Mouse (Mus musculus) cortical plate, adult 2 months (tissue): ENCODE measurements around the gene Dok7.

Experiments
- CTCF ChIP-seq: fragments of 200-500 bp; IDR thresholded peaks from 2 replicates; pipeline ENCODE4 v1.5.1; 2011; ENCODE audit warnings: mild to moderate bottlenecking, control low read depth, low read length; ENCODE audit not compliant: insufficient read depth; ENCODE audit errors: extremely low read depth
- POLR2A ChIP-seq: fragments of 200-500 bp; IDR thresholded peaks from 2 replicates; pipeline ENCODE4 v1.6.1; 2011; ENCODE audit warnings: mild to moderate bottlenecking, low read length, control low read depth; ENCODE audit not compliant: insufficient read depth; ENCODE audit errors: extremely low read depth

DNA sequence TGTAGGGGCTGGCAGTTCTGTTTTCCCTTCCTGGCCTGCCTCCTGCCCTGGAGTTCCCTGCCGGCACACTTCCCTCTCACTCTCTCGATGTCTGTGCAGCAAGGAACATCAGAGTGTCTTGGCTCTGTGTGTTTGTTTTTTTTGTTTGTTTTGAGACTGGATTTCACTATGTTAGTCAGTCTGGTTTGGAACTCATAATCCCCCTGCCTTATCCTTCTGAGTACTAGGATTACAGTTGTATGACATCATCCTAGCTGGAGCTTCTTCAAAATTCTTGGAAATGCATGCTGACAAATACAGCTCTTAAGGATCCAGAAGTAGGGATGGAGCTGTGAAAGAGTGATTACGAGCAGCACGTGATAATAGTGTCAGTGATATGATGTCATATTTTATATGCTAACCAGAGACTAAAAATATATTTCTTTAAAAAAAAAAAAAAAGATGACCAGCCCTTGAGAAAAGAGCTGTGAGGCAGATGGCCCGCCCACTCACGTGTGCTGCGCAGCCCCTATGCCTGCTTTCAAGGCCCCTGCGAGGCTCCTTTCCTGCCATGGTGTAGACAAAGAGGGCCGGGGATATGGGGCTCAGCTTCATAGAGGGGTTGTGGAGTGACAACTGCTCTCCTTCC, 36.8 kb upstream of the Dok7 start:
- no peak for TF ChIP-seq CTCF
- TF ChIP-seq POLR2A = no peak
